Mouse (Mus musculus) kidney, postnatal 4 days (tissue): ENCODE results near the gene Nfkbia.

Source experiments
- DNase-seq, 2 experiments: peaks; one replicate each; pipeline ENCODE4 v3.0.0; 2021; ENCODE audit warnings: mixed read lengths in 2 of 2

Gene Nfkbia

DNA sequence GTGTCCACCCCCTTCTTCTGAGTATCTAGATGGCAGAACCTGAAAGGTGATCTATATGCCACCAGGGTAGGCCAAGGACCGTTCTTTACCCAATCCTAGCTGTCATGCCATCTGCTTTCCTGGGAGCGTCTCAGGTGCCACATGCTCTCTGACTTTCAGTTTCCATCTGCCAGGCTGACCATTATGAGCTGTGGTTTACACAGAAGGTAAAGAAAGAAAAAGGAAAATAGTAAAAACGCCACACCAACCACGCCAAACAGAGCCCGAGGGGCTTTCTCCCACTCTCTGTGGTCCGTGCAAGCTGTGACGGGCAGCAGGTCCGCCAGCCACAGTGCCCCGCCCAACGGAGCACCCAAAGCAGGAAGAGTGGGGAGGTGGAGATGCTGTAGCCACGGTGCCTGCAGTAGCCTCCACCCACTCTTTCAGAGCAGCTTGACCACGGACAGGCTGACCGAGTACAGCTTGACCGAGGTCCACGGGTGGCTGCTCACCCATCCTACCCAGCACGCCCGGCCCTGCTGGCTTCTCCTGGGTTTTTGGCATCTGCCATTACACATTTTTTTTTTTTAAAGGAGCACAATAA lies 27.0 kb downstream of the Nfkbia start:
- peak; percentile 23 to 46 for DNase-seq

DNA sequence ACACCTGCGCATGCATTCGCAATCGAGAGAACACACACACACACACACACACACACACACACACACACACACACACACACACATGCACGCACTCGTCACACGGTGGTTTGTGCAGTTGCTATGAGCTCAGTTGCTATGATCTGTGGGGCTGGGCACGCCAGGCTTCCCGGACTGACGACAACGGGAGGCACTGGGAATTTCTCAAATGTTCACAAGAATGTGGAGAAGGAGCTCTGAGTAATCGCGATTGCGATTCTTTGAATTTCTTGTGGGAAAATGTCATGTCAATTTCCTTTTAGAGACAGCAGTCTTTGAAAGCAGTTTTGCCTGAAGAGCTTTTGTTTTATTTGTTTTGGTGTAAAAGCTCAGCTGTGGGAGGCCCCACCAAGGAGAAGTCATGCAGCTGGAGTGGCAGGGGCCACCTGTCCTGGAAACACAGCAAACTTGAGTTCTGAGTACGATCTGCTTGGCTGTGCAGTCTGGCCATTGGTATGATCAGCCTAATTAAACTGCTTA lies 27.5 kb downstream of the Nfkbia start:
- peak; percentile 32 to 47 for DNase-seq

DNA sequence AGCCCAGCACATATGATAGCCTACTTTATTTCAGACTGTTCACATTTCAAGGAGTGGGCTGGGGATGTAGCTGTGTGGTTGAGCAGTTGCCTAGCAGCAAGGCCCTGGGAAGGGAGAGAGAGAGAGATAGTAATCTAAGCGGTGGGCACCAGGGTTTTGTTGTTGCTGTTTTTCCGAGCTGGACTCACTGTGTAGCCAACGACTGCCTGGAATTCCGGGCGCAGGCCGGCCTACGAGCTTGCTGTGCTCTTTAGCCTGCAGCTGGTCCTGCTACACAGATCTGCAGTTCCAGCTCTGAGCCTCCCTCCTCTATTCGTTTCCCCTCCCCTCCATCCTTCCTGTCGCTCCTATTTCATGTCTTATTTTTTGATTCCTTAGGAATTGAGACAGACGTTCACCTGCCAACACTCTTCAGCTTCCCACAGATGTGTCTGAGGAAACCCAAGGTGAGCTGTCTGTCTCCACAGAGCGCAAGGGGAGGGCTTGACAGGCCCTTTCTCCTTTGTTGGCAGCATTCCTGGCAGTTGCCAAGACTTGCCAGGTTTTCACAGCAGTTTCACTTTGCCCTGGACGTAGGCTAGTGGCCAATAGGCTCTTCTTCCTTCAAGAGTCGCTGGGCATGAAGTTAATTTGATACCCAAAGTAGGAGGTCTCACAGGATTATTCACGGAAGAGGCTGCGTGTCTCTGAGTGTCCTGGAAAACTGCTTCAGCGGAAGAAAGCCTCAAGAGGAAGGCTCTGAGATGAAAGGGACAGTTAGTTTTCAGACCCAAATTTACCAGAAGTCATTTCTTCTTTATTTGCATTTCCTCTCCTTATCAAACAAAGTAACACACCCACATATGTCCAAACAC lies 28.2 kb downstream of the Nfkbia start:
- peak; percentile 54 to 67 for DNase-seq

DNA sequence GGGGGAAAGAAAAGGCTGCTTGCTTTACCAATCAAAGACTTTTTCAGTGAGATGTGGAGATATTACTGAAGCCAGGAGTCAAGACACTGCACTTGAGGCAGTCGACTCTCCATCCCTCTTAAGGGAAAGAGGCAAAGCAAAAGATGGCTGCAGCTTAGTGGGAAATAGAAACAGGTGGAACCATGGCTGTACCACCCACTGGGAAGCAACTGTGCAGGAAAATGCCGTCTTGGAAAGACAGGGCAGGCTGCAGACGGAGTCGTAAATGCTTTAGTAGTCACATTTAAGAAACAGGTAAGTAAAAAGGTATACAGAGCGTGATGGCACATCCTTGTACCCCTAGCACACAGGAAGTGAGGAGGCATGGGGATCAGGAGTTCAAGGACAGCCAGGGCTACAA lies 29.4 kb downstream of the Nfkbia start:
- no peak for DNase-seq

DNA sequence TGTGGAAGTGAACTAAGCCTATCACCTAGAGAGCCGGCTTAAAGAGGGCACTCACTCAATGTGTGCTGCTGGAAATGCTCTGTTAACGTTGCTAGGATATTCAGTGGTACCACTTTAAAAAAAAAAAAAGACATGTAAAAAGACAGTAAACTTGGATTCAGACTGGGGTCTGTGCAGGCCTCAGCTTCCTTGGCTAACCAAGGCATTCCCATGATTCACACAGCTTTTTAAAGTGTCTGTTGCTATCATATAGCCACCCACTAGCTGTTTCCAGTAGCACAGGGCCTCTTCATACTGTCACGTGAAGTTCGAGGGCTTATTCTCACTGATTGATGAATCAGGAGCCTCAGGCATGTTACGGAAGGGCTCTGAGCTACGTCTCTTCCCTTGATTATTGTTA lies 30.0 kb downstream of the Nfkbia start:
- DNase-seq: no peak

GRCm38 (mm10) chr12:55461767-55462166 lies 30.7 kb downstream of the Nfkbia start:
- no peak for DNase-seq

DNA sequence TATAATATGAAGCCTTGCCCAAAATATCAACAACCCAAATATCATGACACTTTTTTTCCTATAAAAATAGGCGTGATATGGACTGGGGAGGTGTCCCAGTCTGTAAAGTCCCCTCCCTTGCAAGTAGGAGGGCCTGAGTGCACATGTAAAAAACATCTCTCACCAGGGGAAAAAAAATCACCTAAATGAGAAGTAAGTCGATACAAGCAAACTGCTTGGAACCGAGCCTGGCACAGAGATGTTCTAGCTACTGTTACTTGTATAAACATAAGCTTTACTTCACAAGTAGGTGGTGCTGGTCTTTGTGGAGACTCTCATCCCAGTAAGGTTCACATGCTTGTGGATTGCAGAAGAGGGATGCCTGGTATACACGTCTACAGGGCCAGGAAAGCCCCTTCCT lies 31.5 kb downstream of the Nfkbia start:
- no peak for DNase-seq

DNA sequence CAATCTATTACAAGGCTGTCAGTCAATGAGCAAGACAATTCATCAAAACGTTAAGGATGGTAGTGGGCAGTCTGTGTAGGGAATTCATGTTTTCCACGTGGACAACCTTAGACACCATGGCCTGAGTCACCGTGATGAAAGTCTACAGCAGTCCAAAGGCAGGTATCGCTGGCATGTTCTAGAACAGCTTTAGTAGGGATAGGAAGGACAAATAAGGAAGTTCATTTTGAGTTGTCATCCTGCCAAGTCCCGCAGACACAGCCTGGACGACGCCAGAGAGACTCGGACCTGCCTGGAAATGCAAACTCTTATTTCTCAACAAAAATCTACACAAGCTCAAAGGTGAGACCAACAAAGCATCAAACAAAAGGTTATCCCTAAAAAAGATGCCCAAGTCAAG lies 32.7 kb downstream of the Nfkbia start:
- no peak for DNase-seq

GRCm38 (mm10) chr12:55456893-55457292 lies 35.6 kb downstream of the Nfkbia start:
- no peak for DNase-seq

DNA sequence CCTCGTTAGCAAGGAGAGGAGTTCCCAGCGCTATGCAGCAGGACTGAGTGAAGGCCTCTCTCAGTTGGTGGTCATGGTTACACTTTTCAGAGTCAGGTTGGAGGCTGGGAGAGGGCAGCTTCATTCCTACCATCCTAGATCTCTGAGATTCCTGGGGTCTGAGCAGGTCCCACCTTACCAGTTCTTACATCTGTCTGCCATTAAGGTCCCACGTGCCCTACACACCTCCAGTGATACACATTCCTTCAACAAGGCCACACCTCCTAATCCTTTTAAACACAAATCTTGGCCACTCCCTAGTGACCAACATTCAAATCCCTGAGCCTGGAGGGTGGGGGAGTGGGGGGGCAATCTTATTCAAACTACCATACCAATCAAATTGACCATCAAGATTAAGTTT lies 36.3 kb downstream of the Nfkbia start:
- DNase-seq: no peak

GRCm38 (mm10) chr12:55455206-55455605 lies 37.2 kb downstream of the Nfkbia start:
- DNase-seq: no peak

DNA sequence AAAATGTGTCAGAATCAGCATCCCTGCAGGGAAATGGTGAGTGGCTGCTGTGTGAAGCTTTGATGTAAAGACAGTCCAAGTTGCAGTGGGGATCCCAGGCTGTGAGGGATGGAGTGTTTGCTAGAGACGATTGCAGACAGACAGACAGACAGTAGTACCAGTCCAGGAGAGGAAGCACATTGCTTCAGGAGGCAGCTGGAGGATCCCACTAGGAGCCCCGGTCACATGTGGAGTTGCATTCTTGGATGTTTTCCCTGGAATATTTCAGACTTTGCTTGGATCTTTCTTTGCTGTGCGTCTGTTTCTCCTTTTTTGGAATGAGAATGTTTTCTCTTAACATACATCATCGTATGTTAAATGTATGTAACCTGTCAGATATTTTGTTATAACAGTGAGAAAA lies 38.5 kb downstream of the Nfkbia start:
- DNase-seq: no peak

- DNase-seq: no peak
Observed at GRCm38 (mm10) chr12:55452839-55453238, 39.6 kb downstream of the Nfkbia start.

DNA sequence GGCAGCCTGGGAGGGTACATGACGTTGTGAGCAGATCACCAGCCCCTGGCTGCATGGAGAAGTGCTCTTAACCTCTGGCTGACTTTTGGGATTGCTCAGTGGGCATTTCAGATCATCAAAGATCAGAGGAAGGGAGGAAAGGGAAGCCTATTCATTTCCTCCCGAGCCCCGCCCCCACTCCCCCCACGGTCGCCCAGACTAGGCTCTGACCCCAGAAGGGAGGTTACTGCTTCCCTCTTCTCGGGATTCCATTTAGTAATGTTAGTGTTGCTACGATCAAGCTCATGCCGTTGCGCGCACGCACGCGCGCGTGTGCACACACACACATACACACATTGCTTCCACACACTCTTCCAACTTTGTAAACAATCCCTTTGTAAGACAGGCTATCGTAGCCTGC lies 42.0 kb downstream of the Nfkbia start:
- DNase-seq: peak; percentile 64 to 76

- no peak for DNase-seq
Observed at GRCm38 (mm10) chr12:55449048-55449447, 43.4 kb downstream of the Nfkbia start.

- DNase-seq: no peak
Observed at GRCm38 (mm10) chr12:55448457-55448856, 44.0 kb downstream of the Nfkbia start.

GRCm38 (mm10) chr12:55447396-55447760 lies 45.1 kb downstream of the Nfkbia start:
- DNase-seq: no peak

DNA sequence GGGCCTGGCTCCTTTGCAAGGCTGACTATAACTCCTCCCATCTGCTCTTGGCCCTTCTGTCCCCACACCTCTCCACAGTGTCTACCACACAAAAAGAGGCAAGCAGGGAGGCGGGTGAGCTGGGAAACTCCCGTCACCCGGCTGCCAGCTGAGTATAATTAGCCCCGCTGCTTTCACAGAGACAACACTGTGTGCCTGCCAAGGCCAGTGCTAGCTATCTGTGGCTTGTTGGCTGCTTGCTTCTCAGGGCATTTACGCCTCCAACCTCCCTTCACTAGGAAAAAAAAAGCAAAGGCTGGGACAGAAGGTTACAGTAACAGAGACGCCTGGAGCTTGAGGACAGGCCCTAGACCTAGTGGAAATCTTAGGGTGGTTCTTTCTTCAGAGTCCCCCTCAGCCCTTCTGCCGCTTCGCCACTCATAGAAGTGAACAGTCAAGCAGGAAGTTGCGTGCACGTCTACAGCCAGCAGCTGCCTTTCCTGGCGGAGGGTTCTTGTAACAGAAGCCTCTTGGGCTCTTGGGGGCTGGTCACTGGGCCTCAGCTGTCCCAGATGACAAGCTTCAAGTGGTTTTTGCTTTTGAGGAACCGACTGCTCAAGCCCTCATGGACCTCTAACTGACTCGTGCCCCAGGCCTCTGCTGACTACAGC lies 45.6 kb downstream of the Nfkbia start:
- peak; percentile 66 to 80 for DNase-seq

GRCm38 (mm10) chr12:55446366-55446745 lies 46.1 kb downstream of the Nfkbia start:
- no peak for DNase-seq

DNA sequence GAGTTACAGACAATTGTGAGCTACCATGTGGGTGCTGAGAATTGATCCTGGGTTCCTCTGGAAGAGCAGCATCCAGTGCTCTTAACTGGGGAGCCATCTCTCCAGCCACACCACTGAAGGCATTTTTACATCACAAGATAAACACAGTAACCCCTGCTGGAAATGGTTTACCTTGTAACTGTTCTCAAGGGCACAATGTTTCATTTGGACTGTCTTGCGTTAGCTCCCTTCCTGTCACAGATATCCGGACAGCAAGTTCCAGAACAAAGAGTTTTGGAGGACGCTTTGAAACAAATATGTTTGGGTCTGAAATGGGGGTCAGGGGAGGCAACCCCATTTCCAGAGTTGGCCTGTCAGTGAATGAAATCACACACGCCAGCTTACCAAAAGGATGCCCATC lies 46.9 kb downstream of the Nfkbia start:
- DNase-seq: no peak

- no peak for DNase-seq
Observed at GRCm38 (mm10) chr12:55444031-55444451, 48.4 kb downstream of the Nfkbia start.

DNA sequence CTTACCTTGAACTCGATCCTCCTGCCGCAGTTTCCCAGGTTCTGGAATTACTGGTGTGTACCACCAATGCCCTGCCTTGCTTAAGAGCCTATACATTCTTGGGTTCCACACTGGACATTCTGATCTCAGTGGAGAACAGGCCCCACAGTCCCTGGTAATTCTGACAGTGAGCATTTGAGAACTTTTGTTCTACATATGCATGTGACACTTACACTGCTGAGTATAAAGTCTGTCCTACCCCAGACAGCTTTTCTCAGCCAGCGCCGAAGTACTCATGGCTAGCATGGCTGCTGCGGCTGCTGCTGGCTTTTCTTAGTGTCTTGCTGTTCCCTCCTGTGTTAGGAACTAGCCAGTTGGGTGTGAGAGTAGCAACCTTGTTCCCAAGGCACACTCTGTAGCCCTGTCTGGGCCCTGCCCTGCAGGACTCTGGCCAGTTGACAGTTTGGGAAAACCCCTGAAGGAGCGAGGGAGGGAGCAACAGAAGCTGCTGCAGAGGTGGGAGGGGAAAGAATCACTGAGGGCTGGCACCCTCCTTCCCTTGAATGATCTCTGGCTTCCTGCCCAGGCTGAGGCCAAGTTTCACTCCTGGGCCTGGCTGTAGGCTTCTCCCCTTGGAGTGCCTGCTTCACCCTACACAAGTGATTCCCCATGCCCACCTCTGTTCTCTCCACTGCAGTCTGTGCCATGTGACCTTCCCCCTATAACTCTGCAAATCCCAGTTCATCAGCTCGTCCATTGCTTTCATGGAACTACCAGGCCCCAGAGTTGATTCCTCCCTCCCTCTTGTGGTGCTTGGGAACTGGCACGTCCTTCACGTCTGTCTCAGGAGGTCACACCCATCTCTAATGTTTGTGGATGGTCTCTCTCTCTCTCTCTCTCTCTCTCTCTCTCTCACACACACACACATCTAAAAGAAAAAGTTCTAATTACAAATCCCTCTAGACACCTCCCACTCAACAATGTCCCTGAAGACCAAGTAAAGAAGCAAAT lies 49.3 kb downstream of the Nfkbia start:
- DNase-seq: peak; percentile 80 to 87

DNA sequence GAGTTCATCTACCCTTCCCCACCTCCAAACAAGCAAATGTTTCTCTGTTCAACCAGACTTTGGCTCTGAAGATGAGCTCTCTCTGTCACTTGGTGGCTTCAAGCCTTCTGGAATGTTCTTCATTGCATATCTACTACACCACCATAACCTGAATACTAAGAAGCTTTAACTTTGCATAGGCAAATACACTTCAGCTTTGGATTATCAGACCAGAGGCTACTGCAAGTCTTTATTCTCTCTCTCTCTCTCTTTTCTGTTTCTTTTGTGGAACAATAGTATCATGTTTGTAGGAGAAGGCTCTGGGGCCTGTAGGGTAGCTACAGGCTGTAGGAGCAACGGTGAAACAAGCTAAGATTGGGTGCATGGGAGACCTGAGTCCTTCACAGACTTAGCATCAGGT lies 50.2 kb downstream of the Nfkbia start:
- DNase-seq: no peak
